Mouse (Mus musculus) stomach, postnatal 0 days (tissue): ENCODE measurements around the gene Ankrd24.

Source experiments
- CTCF ChIP-seq: IDR thresholded peaks from 2 replicates; pipeline ENCODE4 v1.5.1; 2016; ENCODE audit warnings: antibody characterized with exemption, low read depth, mild to moderate bottlenecking, moderate library complexity
- EP300 ChIP-seq: optimal IDR thresholded peaks from 2 replicates; pipeline ENCODE3; 2016; ENCODE audit warnings: antibody characterized with exemption

DNA sequence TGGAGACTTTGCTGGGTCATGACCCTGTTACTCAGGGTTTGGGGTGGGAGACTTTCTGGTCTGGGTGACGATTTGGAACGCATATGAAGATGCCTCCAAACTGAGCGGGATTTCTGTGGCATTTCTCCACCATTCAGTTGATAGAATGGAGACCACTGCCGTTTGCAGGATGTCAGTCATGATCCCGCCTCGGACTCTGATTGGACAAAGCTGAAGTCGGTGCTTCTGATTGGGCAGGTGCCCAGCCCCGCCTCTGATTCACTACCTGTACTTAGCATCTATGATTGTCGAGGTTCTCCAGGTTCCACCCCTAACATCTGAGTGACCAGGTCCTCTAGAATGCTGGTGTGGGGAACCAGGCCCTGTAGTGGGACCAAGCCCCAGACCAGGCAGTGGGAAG lies 7.6 kb upstream of the Ankrd24 start:
- no peak for TF ChIP-seq CTCF
- TF ChIP-seq EP300: no peak
